Mouse (Mus musculus): Measurements from ENCODE around the gene Rpp21.
"Not testable (repeated sequence)": the region's sequence is repeated elsewhere in the genome, so short reads cannot be mapped to it uniquely, and the experiment has no call there.

The Rpp21 gene

GRCm38 (mm10) chr17:36235300-36235699, 22.6 kb downstream of the Rpp21 start:
- not testable (repeated sequence) for DNase-seq (ENCODE audit: low read depth, low spot score)

GRCm38 (mm10) chr17:36233572-36233971, 24.3 kb downstream of the Rpp21 start:
- no peak for DNase-seq (ENCODE audit: low read depth, low spot score)

- DNase-seq (ENCODE audit: low read depth, low spot score) = peak; percentile 79
Observed at GRCm38 (mm10) chr17:36231318-36231717, 26.6 kb downstream of the Rpp21 start.

GRCm38 (mm10) chr17:36229046-36229445, 28.8 kb downstream of the Rpp21 start:
- no peak for DNase-seq (ENCODE audit: low read depth, low spot score)

GRCm38 (mm10) chr17:36226921-36227320, 30.9 kb downstream of the Rpp21 start:
- no peak for DNase-seq (ENCODE audit: low read depth, low spot score)

GRCm38 (mm10) chr17:36225231-36225824, 32.5 kb downstream of the Rpp21 start:
- DNase-seq (ENCODE audit: low read depth, low spot score) = no peak

- no peak for DNase-seq (ENCODE audit: low read depth, low spot score)
Observed at GRCm38 (mm10) chr17:36224451-36224850, 33.4 kb downstream of the Rpp21 start.

- DNase-seq (ENCODE audit: low read depth, low spot score) = no peak
Observed at GRCm38 (mm10) chr17:36218594-36219155, 39.2 kb downstream of the Rpp21 start.

- no peak for DNase-seq (ENCODE audit: low read depth, low spot score)
Observed at GRCm38 (mm10) chr17:36215586-36215985, 42.3 kb downstream of the Rpp21 start.

- DNase-seq (ENCODE audit: low read depth, low spot score) = no peak
Observed at GRCm38 (mm10) chr17:36206846-36207245, 51.0 kb downstream of the Rpp21 start.

GRCm38 (mm10) chr17:36205862-36206261, 52.0 kb downstream of the Rpp21 start:
- no peak for DNase-seq (ENCODE audit: low read depth, low spot score)

Data from retina, adult 2 months (tissue).